Mouse (Mus musculus): Measurements from ENCODE around the gene Gm21885.

DNA sequence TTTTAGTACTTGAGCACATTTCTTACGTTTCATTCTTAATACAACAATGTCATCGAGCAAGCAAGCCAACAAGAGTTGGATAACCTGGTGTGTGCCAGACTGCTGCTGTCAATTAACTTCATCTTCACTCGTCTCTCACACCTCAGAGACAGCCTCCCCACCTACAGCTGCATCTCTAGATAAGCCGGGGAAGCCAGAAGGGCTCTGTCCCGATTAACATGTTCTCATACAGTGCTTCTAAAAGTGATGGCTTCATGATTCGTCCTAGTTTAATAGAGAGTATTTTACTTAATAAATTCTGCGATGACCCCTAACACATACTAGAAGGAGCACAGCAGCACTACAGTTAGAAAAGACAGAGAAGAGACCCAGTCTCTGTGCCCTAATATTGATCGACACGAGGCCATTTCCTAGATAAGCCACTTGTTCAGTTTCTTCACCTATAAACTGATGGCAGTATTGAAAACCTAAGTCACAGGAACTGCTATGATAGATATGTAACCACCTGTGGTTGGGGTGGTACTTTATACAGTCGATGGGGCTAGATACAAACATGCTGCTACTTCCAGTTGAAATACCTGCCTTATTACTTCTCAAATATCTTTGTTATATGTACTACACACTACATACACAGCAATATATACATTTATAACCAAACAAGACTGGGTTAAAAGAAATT lies 8.5 kb downstream of the Gm21885 start:
- TF ChIP-seq CTCF (IDR thresholded peaks at IDR 0.05; ENCODE audit: low read depth) = no peak
- peak; percentile 79 for TF ChIP-seq EP300 (IDR thresholded peaks at IDR 0.05; ENCODE audit: low read depth)
